Mouse (Mus musculus) frontal cortex, adult (tissue): Measurements from ENCODE around the gene Cyp4f39.
A peak's percentile ranks its signal among the peaks of the same experiment; 100 is the strongest.
"Not testable (repeated sequence)": the region's sequence is repeated elsewhere in the genome, so short reads cannot be mapped to it uniquely, and the experiment has no call there.

Source experiments
- ATAC-seq: cut with Nextera tagmentation; 2 replicates; pipeline ENCODE4 v1.9.2; 2017; ENCODE audit warnings: mild to moderate bottlenecking, moderate library complexity, mixed read lengths; ENCODE audit not compliant: low TSS enrichment

The Cyp4f39 gene

GRCm38 (mm10) chr17:32474954-32475560, 22.5 kb downstream of the Cyp4f39 start:
- no peak for ATAC-seq

- ATAC-seq: no peak
These were observed 24.7 kb downstream of the Cyp4f39 start for GRCm38 (mm10) chr17:32477204-32477603.

- no peak for ATAC-seq
These were observed 26.2 kb downstream of the Cyp4f39 start for GRCm38 (mm10) chr17:32478727-32479126.

GRCm38 (mm10) chr17:32479554-32480506, 27.3 kb downstream of the Cyp4f39 start:
- no peak for ATAC-seq

GRCm38 (mm10) chr17:32481766-32482165, 29.2 kb downstream of the Cyp4f39 start:
- ATAC-seq: no peak

- peak; percentile 62; the same call in 1 of the 2 replicates for ATAC-seq
These were observed 30.7 kb downstream of the Cyp4f39 start for GRCm38 (mm10) chr17:32483200-32483599.

- ATAC-seq: no peak
These were observed 39.9 kb downstream of the Cyp4f39 start for GRCm38 (mm10) chr17:32492349-32492980.

GRCm38 (mm10) chr17:32494601-32495000, 42.1 kb downstream of the Cyp4f39 start:
- peak; percentile 93 for ATAC-seq

- not testable (repeated sequence) for ATAC-seq
These were observed 48.0 kb downstream of the Cyp4f39 start for GRCm38 (mm10) chr17:32500511-32500910.

- ATAC-seq: no peak
These were observed 48.5 kb downstream of the Cyp4f39 start for GRCm38 (mm10) chr17:32501051-32501450.

- ATAC-seq: no peak
These were observed 50.6 kb downstream of the Cyp4f39 start for GRCm38 (mm10) chr17:32503111-32503510.

GRCm38 (mm10) chr17:32505851-32506728, 53.6 kb downstream of the Cyp4f39 start, which contains the start of gene Cyp4f17:
Gene Cyp4f17, plus strand, starts transcription at chr17:32506050.
- ATAC-seq: no peak; the same call in 1 of the 2 replicates

- ATAC-seq: no peak
These were observed 54.3 kb downstream of the Cyp4f39 start for GRCm38 (mm10) chr17:32506729-32507245.

GRCm38 (mm10) chr17:32516126-32516525, 63.6 kb downstream of the Cyp4f39 start:
- no peak for ATAC-seq

GRCm38 (mm10) chr17:32521981-32522380, 69.5 kb downstream of the Cyp4f39 start:
- no peak for ATAC-seq

GRCm38 (mm10) chr17:32522386-32522785, 69.9 kb downstream of the Cyp4f39 start:
- ATAC-seq: no peak

- no peak for ATAC-seq
These were observed 70.3 kb downstream of the Cyp4f39 start for GRCm38 (mm10) chr17:32522816-32523215.

GRCm38 (mm10) chr17:32523895-32524294, 71.4 kb downstream of the Cyp4f39 start:
- ATAC-seq: no peak

GRCm38 (mm10) chr17:32526341-32526740, 73.8 kb downstream of the Cyp4f39 start:
- not testable (repeated sequence) for ATAC-seq

GRCm38 (mm10) chr17:32527748-32528147, 75.2 kb downstream of the Cyp4f39 start:
- no peak for ATAC-seq
